Mouse (Mus musculus): Measurements from ENCODE around the gene Sphk1. TPM values are rescaled to one million over a fixed set of nuclear protein-coding genes. Genes with fewer than 3 reads are reported as not detected.

Sphk1 gene
- polyA plus RNA-seq, 1 experiment from 2014 or later: 4.1 TPM

GRCm38 (mm10) chr11:116504516-116504915 lies 26.2 kb upstream of the Sphk1 start:
- DNase-seq (ENCODE audit: low spot score) (no peak), ATAC-seq (ENCODE audit: low FRiP score) (no peak)
- H3K27me3 ChIP-seq (ENCODE audit: control insufficient read depth, insufficient read depth, low read length): no peaks in the 10 kb centered on the region
- no peaks in the 10 kb centered on the region for H3K9me3 ChIP-seq (ENCODE audit: control insufficient read depth, low read length)
- no peak overlapping the region for H3K27ac ChIP-seq
- no peaks in the 10 kb centered on the region for H3K4me1 ChIP-seq (replicated peaks; ENCODE audit: control insufficient read depth, insufficient read depth, low read length)
- WGBS: 94% methylated on average over 17 of the region's 17 CpGs
- no peak overlapping the region for H3K4me2 ChIP-seq (replicated peaks)
- no peak overlapping the region for H3K4me3 ChIP-seq (replicated peaks; ENCODE audit: low read length)
- H3K36me3 ChIP-seq (replicated peaks; ENCODE audit: control insufficient read depth, insufficient read depth): no peaks in the 10 kb centered on the region
- H3K9ac ChIP-seq: no peak overlapping the region

- H3K36me3 ChIP-seq (replicated peaks; ENCODE audit: control insufficient read depth, insufficient read depth): no peaks in the 10 kb centered on the region
- ATAC-seq (ENCODE audit: low FRiP score) (no peak), DNase-seq (ENCODE audit: low spot score) (no peak)
- no peaks in the 10 kb centered on the region for H3K4me1 ChIP-seq (replicated peaks; ENCODE audit: control insufficient read depth, insufficient read depth, low read length)
- no peak overlapping the region for H3K27ac ChIP-seq
- H3K4me2 ChIP-seq (replicated peaks): no peak overlapping the region
- no peak overlapping the region for H3K9ac ChIP-seq
- no peaks in the 10 kb centered on the region for H3K9me3 ChIP-seq (ENCODE audit: control insufficient read depth, low read length)
- 80% methylated on average over 5 of the region's 5 CpGs for WGBS
- H3K27me3 ChIP-seq (ENCODE audit: control insufficient read depth, insufficient read depth, low read length): no peaks in the 10 kb centered on the region
- H3K4me3 ChIP-seq (replicated peaks; ENCODE audit: low read length): no peak overlapping the region
Observed at GRCm38 (mm10) chr11:116505573-116505972, 25.2 kb upstream of the Sphk1 start.

- Histone ChIP-seq H3K27ac (no peak overlapping the region), H3K36me3 (replicated peaks; ENCODE audit: control insufficient read depth, insufficient read depth) (no peaks in the 10 kb centered on the region), H3K4me1 (replicated peaks; ENCODE audit: control insufficient read depth, insufficient read depth, low read length) (no peaks in the 10 kb centered on the region), H3K4me2 (replicated peaks) (no peak overlapping the region), H3K9me3 (ENCODE audit: control insufficient read depth, low read length) (no peaks in the 10 kb centered on the region), H3K9ac (no peak overlapping the region), H3K27me3 (ENCODE audit: control insufficient read depth, insufficient read depth, low read length) (no peaks in the 10 kb centered on the region), H3K4me3 (replicated peaks; ENCODE audit: low read length) (no peak overlapping the region)
- no peak for DNase-seq (ENCODE audit: low spot score)
- ATAC-seq (ENCODE audit: low FRiP score): no peak
- 84% methylated on average over 17 of the region's 17 CpGs for WGBS
Observed at GRCm38 (mm10) chr11:116506151-116506875, 24.4 kb upstream of the Sphk1 start.

GRCm38 (mm10) chr11:116508689-116509088 lies 22.0 kb upstream of the Sphk1 start:
- no peaks in the 10 kb centered on the region for H3K36me3 ChIP-seq (replicated peaks; ENCODE audit: control insufficient read depth, insufficient read depth)
- H3K4me1 ChIP-seq (replicated peaks; ENCODE audit: control insufficient read depth, insufficient read depth, low read length): no peaks in the 10 kb centered on the region
- H3K27me3 ChIP-seq (ENCODE audit: control insufficient read depth, insufficient read depth, low read length): no peaks in the 10 kb centered on the region
- 76% methylated on average over 2 of the region's 2 CpGs for WGBS
- ATAC-seq (ENCODE audit: low FRiP score) (no peak), DNase-seq (ENCODE audit: low spot score) (no peak)
- H3K4me3 ChIP-seq (replicated peaks; ENCODE audit: low read length): no peak overlapping the region
- H3K9me3 ChIP-seq (ENCODE audit: control insufficient read depth, low read length): no peaks in the 10 kb centered on the region
- no peak overlapping the region for H3K4me2 ChIP-seq (replicated peaks)
- no peak overlapping the region for H3K9ac ChIP-seq
- H3K27ac ChIP-seq: no peak overlapping the region

- Histone ChIP-seq H3K9ac (no peak overlapping the region), H3K4me1 (replicated peaks; ENCODE audit: control insufficient read depth, insufficient read depth, low read length) (no peaks in the 10 kb centered on the region), H3K9me3 (ENCODE audit: control insufficient read depth, low read length) (no peaks in the 10 kb centered on the region), H3K4me2 (replicated peaks) (no peak overlapping the region), H3K36me3 (replicated peaks; ENCODE audit: control insufficient read depth, insufficient read depth) (no peaks in the 10 kb centered on the region), H3K27me3 (ENCODE audit: control insufficient read depth, insufficient read depth, low read length) (no peaks in the 10 kb centered on the region), H3K4me3 (replicated peaks; ENCODE audit: low read length) (no peak overlapping the region), H3K27ac (no peak overlapping the region)
- DNase-seq (ENCODE audit: low spot score) (no peak), ATAC-seq (ENCODE audit: low FRiP score) (no peak)
- 73% methylated on average over 7 of the region's 7 CpGs for WGBS
Observed at GRCm38 (mm10) chr11:116511301-116511868, 19.3 kb upstream of the Sphk1 start.

GRCm38 (mm10) chr11:116512154-116512553 lies 18.6 kb upstream of the Sphk1 start:
- Histone ChIP-seq H3K4me2 (replicated peaks) (no peak overlapping the region), H3K9me3 (ENCODE audit: control insufficient read depth, low read length) (no peaks in the 10 kb centered on the region), H3K36me3 (replicated peaks; ENCODE audit: control insufficient read depth, insufficient read depth) (no peaks in the 10 kb centered on the region), H3K27me3 (ENCODE audit: control insufficient read depth, insufficient read depth, low read length) (no peaks in the 10 kb centered on the region), H3K4me1 (replicated peaks; ENCODE audit: control insufficient read depth, insufficient read depth, low read length) (no peaks in the 10 kb centered on the region), H3K4me3 (replicated peaks; ENCODE audit: low read length) (no peak overlapping the region), H3K9ac (no peak overlapping the region), H3K27ac (no peak overlapping the region)
- DNase-seq (ENCODE audit: low spot score): no peak
- 92% methylated on average over 7 of the region's 7 CpGs for WGBS
- ATAC-seq (ENCODE audit: low FRiP score): no peak

- H3K27ac ChIP-seq: no peak overlapping the region
- no peaks in the 10 kb centered on the region for H3K9me3 ChIP-seq (ENCODE audit: control insufficient read depth, low read length)
- H3K4me2 ChIP-seq (replicated peaks): no peak overlapping the region
- no peak for DNase-seq (ENCODE audit: low spot score)
- 83% methylated on average over 6 of the region's 6 CpGs for WGBS
- ATAC-seq (ENCODE audit: low FRiP score): no peak
- no peak overlapping the region for H3K4me3 ChIP-seq (replicated peaks; ENCODE audit: low read length)
- no peaks in the 10 kb centered on the region for H3K27me3 ChIP-seq (ENCODE audit: control insufficient read depth, insufficient read depth, low read length)
- H3K4me1 ChIP-seq (replicated peaks; ENCODE audit: control insufficient read depth, insufficient read depth, low read length): no peaks in the 10 kb centered on the region
- no peak overlapping the region for H3K9ac ChIP-seq
- no peaks in the 10 kb centered on the region for H3K36me3 ChIP-seq (replicated peaks; ENCODE audit: control insufficient read depth, insufficient read depth)
Observed at GRCm38 (mm10) chr11:116512987-116513386, 17.7 kb upstream of the Sphk1 start.

GRCm38 (mm10) chr11:116513531-116514038 lies 17.1 kb upstream of the Sphk1 start:
- DNase-seq (ENCODE audit: low spot score): no peak
- ATAC-seq (ENCODE audit: low FRiP score): no peak
- no peaks in the 10 kb centered on the region for H3K4me1 ChIP-seq (replicated peaks; ENCODE audit: control insufficient read depth, insufficient read depth, low read length)
- H3K27me3 ChIP-seq (ENCODE audit: control insufficient read depth, insufficient read depth, low read length): no peaks in the 10 kb centered on the region
- WGBS: 84% methylated on average over 4 of the region's 4 CpGs
- no peak overlapping the region for H3K4me3 ChIP-seq (replicated peaks; ENCODE audit: low read length)
- no peak overlapping the region for H3K27ac ChIP-seq
- H3K36me3 ChIP-seq (replicated peaks; ENCODE audit: control insufficient read depth, insufficient read depth): no peaks in the 10 kb centered on the region
- no peak overlapping the region for H3K9ac ChIP-seq
- no peak overlapping the region for H3K4me2 ChIP-seq (replicated peaks)
- H3K9me3 ChIP-seq (ENCODE audit: control insufficient read depth, low read length): no peaks in the 10 kb centered on the region

GRCm38 (mm10) chr11:116515330-116516020 lies 15.2 kb upstream of the Sphk1 start:
- Histone ChIP-seq H3K4me1 (replicated peaks; ENCODE audit: control insufficient read depth, insufficient read depth, low read length) (no peaks in the 10 kb centered on the region), H3K36me3 (replicated peaks; ENCODE audit: control insufficient read depth, insufficient read depth) (no peaks in the 10 kb centered on the region), H3K9ac (0 out of 2 replicates have a peak overlapping the region, but pooled peaks have one; percentile 39), H3K4me3 (replicated peaks; ENCODE audit: low read length) (0 out of 2 replicates have a peak overlapping the region, but pooled peaks have one; percentile 11), H3K4me2 (replicated peaks) (peak overlapping the region; percentile 40), H3K27ac (no peak overlapping the region), H3K27me3 (ENCODE audit: control insufficient read depth, insufficient read depth, low read length) (no peaks in the 10 kb centered on the region), H3K9me3 (ENCODE audit: control insufficient read depth, low read length) (no peaks in the 10 kb centered on the region)
- DNase-seq (ENCODE audit: low spot score): no peak
- ATAC-seq (ENCODE audit: low FRiP score): no peak
- 19% methylated on average over 24 of the region's 24 CpGs for WGBS
